Mouse (Mus musculus) myocyte (in vitro differentiated cells): Measurements from ENCODE around the gene Glrb. TPM values are rescaled to one million over a fixed set of nuclear protein-coding genes. Genes with fewer than 3 reads are reported as not detected.

Source experiments
- H3K27me3 ChIP-seq: one replicate; pipeline ENCODE4 v1.6.1; 2011; ENCODE audit not compliant: control insufficient read depth, insufficient read depth, insufficient read length
- H3K36me3 ChIP-seq: one replicate; pipeline ENCODE4 v1.6.1; 2011; ENCODE audit not compliant: control insufficient read depth, insufficient read depth
- H3K4me2 ChIP-seq: one replicate; pipeline ENCODE4 v1.6.1; 2011; ENCODE audit warnings: low read depth, control low read depth
- H3K4me3 ChIP-seq: one replicate; pipeline ENCODE4 v1.5.1; 2011; ENCODE audit warnings: mild to moderate bottlenecking, control low read depth, moderate library complexity
- H3K79me2 ChIP-seq: one replicate; pipeline ENCODE4 v1.6.1; 2011; ENCODE audit not compliant: control insufficient read depth, insufficient read depth
- H3ac ChIP-seq: one replicate; pipeline ENCODE4 v1.6.1; 2011; ENCODE audit not compliant: control insufficient read depth, insufficient read length
- CEBPB ChIP-seq: IDR thresholded peaks from 2 replicates; pipeline ENCODE4 v1.6.1; 2011; ENCODE audit warnings: mild to moderate bottlenecking, moderate library complexity; ENCODE audit not compliant: poor library complexity, insufficient read depth, severe bottlenecking
- E2F4 ChIP-seq: IDR thresholded peaks from one replicate; pipeline ENCODE4 v1.6.1; 2011; ENCODE audit warnings: mild to moderate bottlenecking, control low read depth, moderate library complexity; ENCODE audit not compliant: insufficient read depth
- MAX ChIP-seq: IDR thresholded peaks from one replicate; pipeline ENCODE4 v1.6.1; 2011; ENCODE audit warnings: low read depth, mild to moderate bottlenecking, control low read depth
- MYOD1 ChIP-seq, 3 experiments: IDR thresholded peaks; one replicate each; pipeline ENCODE4 v1.6.1; 2011; ENCODE audit warnings: control low read depth in 2 of 3, low read depth in 2 of 3, mild to moderate bottlenecking in 2 of 3, moderate library complexity in 1 of 3; ENCODE audit not compliant: insufficient read length in 2 of 3, control insufficient read depth in 1 of 3
- MYOG ChIP-seq, 3 experiments: IDR thresholded peaks; one replicate each; pipeline ENCODE4 v1.6.1; 2011; ENCODE audit warnings: control low read depth in 2 of 3, low read depth in 2 of 3, mild to moderate bottlenecking in 2 of 3; ENCODE audit not compliant: insufficient read length in 2 of 3, control insufficient read depth in 1 of 3, insufficient read depth in 1 of 3
- POLR2A ChIP-seq: IDR thresholded peaks from one replicate; pipeline ENCODE4 v1.6.1; 2011; ENCODE audit warnings: low read depth, mild to moderate bottlenecking, control low read depth, moderate library complexity; ENCODE audit not compliant: insufficient read length
- POLR2AphosphoS2 ChIP-seq: IDR thresholded peaks from one replicate; pipeline ENCODE4 v1.6.1; 2011; ENCODE audit warnings: low read depth, control low read depth; ENCODE audit not compliant: insufficient read length
- REST ChIP-seq: IDR thresholded peaks from one replicate; pipeline ENCODE4 v1.6.1; 2011; ENCODE audit warnings: mild to moderate bottlenecking, control low read depth, moderate library complexity; ENCODE audit not compliant: insufficient read depth, insufficient read length
- SRF ChIP-seq: IDR thresholded peaks from one replicate; pipeline ENCODE4 v1.6.1; 2011; ENCODE audit warnings: low read depth; ENCODE audit not compliant: control insufficient read depth, insufficient read length
- TCF12 ChIP-seq: IDR thresholded peaks from one replicate; pipeline ENCODE4 v1.6.1; 2011; ENCODE audit warnings: mild to moderate bottlenecking, control low read depth; ENCODE audit not compliant: poor library complexity, insufficient read depth, severe bottlenecking
- TCF3 ChIP-seq: IDR thresholded peaks from one replicate; pipeline ENCODE4 v1.6.1; 2011; ENCODE audit warnings: low read depth, control low read depth; ENCODE audit not compliant: insufficient read length
- USF1 ChIP-seq: IDR thresholded peaks from one replicate; pipeline ENCODE4 v1.6.1; 2011; ENCODE audit warnings: low read depth, mild to moderate bottlenecking, control low read depth, moderate library complexity
- polyA plus RNA-seq: library from polyadenylated mRNA; unstranded; fragments of >200 nt; fragmentation: generic; extraction: Trizol; gene quantifications from one replicate; pipeline ENCODE4 v1.2.1, GENCODE M21; 2012; ENCODE audit warnings: missing spikeins

The Glrb gene
- polyA plus RNA-seq: 3.4 TPM

DNA sequence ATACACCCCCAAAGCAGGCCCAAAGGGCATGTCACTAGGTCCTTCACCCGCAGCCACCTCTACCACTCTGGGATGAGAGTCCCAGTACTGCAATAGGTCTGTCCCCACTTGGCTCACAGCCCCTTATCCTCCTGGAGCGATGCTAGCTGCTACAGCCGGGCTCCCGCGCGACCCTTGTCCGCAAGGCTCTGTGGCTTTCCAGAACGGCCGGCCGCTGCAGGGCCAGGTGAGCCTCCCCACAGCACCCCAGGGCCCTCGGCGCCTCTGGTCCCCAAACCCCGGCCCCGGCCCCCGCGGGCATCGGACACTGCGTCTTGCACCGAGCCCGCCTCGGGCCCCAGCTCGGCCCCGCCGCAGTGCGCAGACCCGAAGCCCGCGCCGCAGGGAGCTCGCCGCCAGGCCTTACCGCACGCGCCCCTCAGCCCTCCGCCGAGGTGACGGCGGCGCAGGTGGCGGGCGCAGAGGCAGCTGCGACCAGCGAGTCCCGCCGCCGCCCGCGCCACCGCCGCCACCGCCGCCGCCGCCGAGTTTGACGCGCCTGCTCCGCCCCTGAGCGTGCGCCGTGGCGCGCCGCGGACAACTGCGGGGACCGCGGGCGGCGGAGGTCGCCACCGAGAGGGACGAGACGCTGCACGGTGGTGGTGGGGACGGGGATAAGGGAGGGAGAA lies at the start of gene Glrb:
Glrb (minus strand) TSS at position 550 of the 668 bp plus-strand sequence.
- Histone ChIP-seq H3K79me2 (no peaks in the 10 kb centered on the region), H3ac (peak within 1 kb of the TSS; percentile 98), H3K4me2 (peak within 1 kb of the TSS; percentile 75), H3K4me3 (peak within 1 kb of the TSS; percentile 19), H3K36me3 (no peaks in the 10 kb centered on the region), H3K27me3 (no peaks in the 10 kb centered on the region)
- no peak for TF ChIP-seq TCF12
- TF ChIP-seq REST: no peak
- no peak for TF ChIP-seq SRF
- no peak for TF ChIP-seq MAX
- TF ChIP-seq CEBPB: no peak
- no peak for TF ChIP-seq TCF3
- peak; percentile 74 for TF ChIP-seq POLR2A
- TF ChIP-seq E2F4: no peak
- TF ChIP-seq MYOD1 (IDR thresholded peaks at IDR 0.05; ENCODE audit: control insufficient read depth in 1 of 3, insufficient read length in 2 of 3, low read depth in 2 of 3): peak in 2 of 3 experiments; percentile 39 to 80
- TF ChIP-seq USF1: no peak
- peak in 1 of 3 experiments; percentile 61 for TF ChIP-seq MYOG (IDR thresholded peaks at IDR 0.05; ENCODE audit: control insufficient read depth in 1 of 3, insufficient read depth in 1 of 3, insufficient read length in 2 of 3, low read depth in 2 of 3)
- peak; percentile 63 for TF ChIP-seq POLR2AphosphoS2

DNA sequence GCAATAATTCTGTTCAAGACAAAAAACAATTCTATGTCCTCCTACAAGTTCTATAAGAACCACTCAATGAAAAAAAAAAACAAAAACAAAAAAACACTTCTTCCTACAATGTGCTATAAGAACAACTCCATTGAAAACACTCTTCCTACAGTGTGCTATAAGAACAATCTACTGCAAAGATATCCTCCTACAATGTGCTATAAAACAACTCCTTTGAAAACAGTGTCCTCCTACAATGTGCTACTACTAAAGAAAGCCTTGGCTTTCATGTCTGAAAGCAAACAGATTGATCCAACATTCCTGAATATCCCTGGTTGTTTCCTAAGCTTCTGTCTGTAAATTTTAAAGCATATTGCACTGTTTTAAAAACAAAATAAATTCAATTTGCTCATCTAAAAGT lies 46.5 kb upstream of the Glrb start:
- H3K4me2 ChIP-seq: no peak overlapping the region
- TF ChIP-seq POLR2AphosphoS2 (no peak), E2F4 (no peak), SRF (no peak), POLR2A (no peak), TCF12 (no peak), TCF3 (no peak), USF1 (no peak), MYOG (IDR thresholded peaks at IDR 0.05; ENCODE audit: control insufficient read depth in 1 of 3, insufficient read depth in 1 of 3, insufficient read length in 2 of 3, low read depth in 2 of 3) (no peak), MAX (no peak), CEBPB (no peak), REST (no peak), MYOD1 (IDR thresholded peaks at IDR 0.05; ENCODE audit: control insufficient read depth in 1 of 3, insufficient read length in 2 of 3, low read depth in 2 of 3) (no peak)
- H3K36me3 ChIP-seq: no peaks in the 10 kb centered on the region
- no peak overlapping the region for H3ac ChIP-seq
- no peaks in the 10 kb centered on the region for H3K27me3 ChIP-seq
- H3K79me2 ChIP-seq: no peaks in the 10 kb centered on the region
- H3K4me3 ChIP-seq: no peak overlapping the region

DNA sequence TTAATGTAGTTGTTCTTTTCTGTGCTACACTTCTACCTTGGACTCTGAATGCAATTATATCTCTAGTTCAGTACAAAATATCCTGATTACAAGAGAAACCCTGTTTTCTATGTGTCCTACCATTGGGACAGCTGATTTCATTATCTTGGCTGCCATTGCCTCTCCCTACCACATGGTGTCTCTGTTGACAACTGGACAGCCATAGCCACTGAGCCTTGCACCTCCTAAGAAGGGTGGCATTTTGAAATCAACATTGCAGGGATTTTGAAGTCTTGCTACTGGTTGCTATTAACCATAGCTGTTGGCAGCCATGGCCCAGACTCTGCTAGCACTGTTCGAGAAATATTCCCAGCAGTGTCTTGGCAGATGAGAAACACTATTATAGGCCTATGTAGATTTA lies 45.1 kb upstream of the Glrb start:
- no peak overlapping the region for H3K4me2 ChIP-seq
- no peak overlapping the region for H3ac ChIP-seq
- no peaks in the 10 kb centered on the region for H3K27me3 ChIP-seq
- H3K4me3 ChIP-seq: no peak overlapping the region
- no peaks in the 10 kb centered on the region for H3K79me2 ChIP-seq
- no peaks in the 10 kb centered on the region for H3K36me3 ChIP-seq
- TF ChIP-seq CEBPB (0 out of 2 replicates have a peak, but pooled peaks have one; percentile 3), MAX (no peak)

DNA sequence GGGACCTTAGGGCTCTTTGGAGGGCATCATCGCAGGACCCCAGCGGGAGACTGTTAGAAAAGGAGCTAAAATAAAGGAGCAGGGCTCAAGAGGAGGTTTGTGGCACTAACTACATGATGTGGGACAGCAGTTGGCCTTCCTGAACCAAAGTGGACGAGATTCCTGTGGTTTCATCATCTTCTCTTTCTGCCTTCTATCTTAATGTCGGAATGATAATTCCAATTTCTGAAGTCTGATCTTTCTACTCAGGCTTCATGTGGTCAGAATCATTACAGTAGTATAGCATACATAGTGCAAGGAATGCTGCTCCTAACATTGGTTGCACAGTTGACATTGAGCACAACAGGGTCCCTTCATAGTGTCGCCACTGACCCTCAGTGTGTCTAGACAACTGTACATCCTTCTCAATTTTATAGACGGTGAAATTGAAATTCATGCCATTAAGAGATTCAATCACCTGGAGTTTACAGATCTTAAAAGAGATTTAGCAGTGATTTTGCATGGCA lies 372 bp upstream of the Glrb start:
- H3ac ChIP-seq: peak overlapping the region; percentile 98
- TF ChIP-seq CEBPB (no peak), MAX (no peak), USF1 (no peak), MYOD1 (IDR thresholded peaks at IDR 0.05; ENCODE audit: control insufficient read depth in 1 of 3, insufficient read length in 2 of 3, low read depth in 2 of 3) (no peak), TCF3 (no peak), POLR2AphosphoS2 (no peak), SRF (no peak)
- peak overlapping the region; percentile 19 for H3K4me3 ChIP-seq
- H3K27me3 ChIP-seq: no peaks in the 10 kb centered on the region
- no peaks in the 10 kb centered on the region for H3K36me3 ChIP-seq
- peak overlapping the region; percentile 75 for H3K4me2 ChIP-seq
- H3K79me2 ChIP-seq: no peaks in the 10 kb centered on the region

DNA sequence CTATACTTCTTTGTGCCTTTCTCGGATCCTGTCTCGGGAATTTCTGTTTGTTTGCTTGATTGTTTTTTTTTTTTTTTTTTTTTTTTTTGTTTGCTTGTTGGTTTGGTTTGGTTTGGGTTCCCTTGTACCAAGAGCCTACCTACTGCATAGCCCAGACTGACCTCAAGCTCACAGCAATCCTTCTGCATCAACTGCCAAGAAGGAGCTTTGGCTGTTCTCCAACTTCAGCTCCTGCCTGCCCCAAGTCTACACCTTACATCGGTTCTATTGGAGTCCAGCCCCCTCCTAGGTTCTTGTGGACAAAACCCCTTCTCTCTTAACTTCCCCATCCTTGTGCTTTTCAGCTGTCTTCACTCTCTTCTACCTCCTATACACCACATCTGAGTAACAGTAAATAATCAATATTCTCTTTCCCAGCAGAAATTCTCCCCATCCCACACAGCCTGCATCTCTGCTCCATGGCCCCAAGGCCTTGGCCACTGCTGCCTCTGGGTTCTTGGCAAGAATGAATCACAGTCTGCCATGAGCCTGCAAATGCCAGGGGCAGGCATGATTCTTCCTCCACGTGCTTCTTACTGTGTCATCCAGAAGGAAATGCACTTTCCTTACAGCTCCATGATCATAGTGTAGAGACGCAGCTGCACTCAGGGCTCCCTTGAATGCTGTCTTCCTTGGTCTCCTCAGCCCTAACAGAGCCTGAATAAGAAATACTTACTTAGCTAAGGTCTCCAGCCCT lies 18.5 kb downstream of the Glrb start:
- no peak overlapping the region for H3K4me2 ChIP-seq
- no peak for TF ChIP-seq E2F4
- no peak for TF ChIP-seq MAX
- no peak for TF ChIP-seq POLR2A
- no peak for TF ChIP-seq MYOD1 (IDR thresholded peaks at IDR 0.05; ENCODE audit: control insufficient read depth in 1 of 3, insufficient read length in 2 of 3, low read depth in 2 of 3)
- no peak for TF ChIP-seq TCF12
- no peak for TF ChIP-seq USF1
- TF ChIP-seq MYOG (IDR thresholded peaks at IDR 0.05; ENCODE audit: control insufficient read depth in 1 of 3, insufficient read depth in 1 of 3, insufficient read length in 2 of 3, low read depth in 2 of 3): no peak
- TF ChIP-seq REST: no peak
- no peak for TF ChIP-seq SRF
- no peak for TF ChIP-seq CEBPB
- TF ChIP-seq TCF3: no peak
- TF ChIP-seq POLR2AphosphoS2: no peak
- no peaks in the 10 kb centered on the region for H3K27me3 ChIP-seq
- H3K79me2 ChIP-seq: no peaks in the 10 kb centered on the region
- H3K36me3 ChIP-seq: no peaks in the 10 kb centered on the region
- H3K4me3 ChIP-seq: no peak overlapping the region
- no peak overlapping the region for H3ac ChIP-seq
